Mouse (Mus musculus) c-Kit-negative CD71-positive TER-119-positive erythroid progenitor cells, embryonic 14.5 days (primary cell): ENCODE data around the gene Tbl1xr1.

Source experiments
- DNase-seq: peaks from one replicate; pipeline ENCODE4 v3.0.0-alpha.2; 2013; ENCODE audit warnings: low read depth, low spot score

Tbl1xr1 gene

DNA sequence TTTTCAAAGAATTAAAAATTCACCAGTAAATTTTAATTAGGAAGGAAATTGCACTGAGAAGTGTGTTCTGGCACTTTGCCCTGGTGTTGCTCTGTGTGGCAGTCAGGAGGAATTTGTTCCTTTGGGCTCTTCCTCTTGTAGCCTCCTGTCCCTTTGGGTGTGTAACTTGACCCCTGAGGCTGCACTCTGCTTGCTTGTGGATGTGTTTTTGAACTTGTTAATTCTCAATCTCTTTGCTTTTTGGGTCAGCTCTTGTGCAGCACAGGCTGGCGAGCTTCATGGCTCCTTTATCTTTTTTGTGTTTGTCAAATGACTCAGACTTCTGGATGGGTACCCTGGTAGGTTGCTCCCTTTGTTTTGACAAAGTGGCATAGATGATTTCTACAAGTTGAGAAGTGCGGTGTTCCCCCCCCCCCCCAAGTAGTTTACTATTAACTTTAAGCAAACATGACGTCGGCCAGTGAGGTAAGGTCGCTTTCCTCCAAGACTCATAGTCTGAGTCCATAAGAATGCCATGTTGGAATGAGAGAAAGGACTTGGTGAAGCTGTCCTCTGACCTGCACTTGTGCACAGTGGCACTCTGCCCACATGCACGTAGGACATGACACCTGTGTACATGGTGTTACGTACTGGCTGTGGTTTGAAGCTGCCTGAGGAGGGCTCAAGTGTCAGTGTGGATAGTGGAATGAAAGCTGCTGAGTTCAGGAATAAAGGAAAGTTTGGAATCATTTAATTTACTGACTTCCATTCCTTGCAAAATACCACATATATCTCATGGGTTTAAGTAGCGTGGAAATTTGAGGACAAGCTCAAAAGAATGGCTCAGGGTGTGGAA lies 14.2 kb downstream of the Tbl1xr1 start:
- DNase-seq: no peak

DNA sequence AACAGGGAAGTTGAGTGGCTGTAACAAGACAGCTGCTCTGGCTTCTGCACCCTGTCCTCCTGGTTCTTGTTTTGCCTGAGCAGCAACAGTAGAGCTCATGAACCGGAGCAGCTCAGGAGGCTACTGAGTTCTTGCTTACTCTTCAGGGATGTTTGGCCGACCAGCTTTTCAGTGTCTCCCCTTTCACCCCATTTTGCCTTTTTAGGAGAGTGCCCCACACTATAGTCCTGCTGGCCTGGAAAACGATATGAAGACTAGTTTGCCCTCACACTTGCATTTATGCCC lies 14.8 kb downstream of the Tbl1xr1 start:
- no peak for DNase-seq

DNA sequence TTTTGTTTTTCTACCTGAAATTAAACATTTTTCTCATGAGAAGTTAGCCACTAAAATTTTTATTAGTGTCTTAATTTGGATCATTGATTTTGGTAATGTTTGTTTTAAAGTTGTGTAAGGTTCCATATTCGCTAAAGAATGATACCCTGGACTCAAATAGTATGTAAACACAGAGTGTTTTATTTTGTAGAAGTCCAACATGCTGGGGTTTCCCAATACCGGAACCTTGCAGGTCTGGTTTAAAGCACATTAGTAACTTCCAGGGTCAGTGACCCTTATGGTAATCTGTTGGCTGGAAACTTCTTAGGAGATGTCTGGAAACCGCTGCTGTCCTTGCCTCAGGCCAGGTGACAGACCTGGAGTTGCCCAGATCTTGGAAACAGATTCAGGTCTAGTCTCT lies 15.2 kb downstream of the Tbl1xr1 start:
- no peak for DNase-seq

DNA sequence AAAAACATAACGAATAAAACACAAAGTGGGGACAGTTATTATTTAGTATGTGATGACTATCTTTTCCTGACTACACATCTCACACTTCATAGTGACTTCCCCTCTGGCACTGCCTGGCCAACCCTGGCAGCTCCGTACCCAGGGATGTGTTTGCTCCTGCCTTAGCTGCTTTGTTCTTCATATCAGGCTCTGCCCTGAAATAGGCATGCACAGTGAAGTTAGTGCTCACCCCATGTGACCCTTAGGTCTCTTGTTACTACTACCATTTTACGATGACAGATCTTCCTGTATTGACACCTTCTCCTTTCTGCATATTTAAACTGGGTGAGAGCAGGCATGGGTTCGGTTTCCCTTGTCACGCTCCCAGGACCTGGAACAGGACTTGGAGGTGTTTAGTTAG lies 16.3 kb downstream of the Tbl1xr1 start:
- DNase-seq: no peak

DNA sequence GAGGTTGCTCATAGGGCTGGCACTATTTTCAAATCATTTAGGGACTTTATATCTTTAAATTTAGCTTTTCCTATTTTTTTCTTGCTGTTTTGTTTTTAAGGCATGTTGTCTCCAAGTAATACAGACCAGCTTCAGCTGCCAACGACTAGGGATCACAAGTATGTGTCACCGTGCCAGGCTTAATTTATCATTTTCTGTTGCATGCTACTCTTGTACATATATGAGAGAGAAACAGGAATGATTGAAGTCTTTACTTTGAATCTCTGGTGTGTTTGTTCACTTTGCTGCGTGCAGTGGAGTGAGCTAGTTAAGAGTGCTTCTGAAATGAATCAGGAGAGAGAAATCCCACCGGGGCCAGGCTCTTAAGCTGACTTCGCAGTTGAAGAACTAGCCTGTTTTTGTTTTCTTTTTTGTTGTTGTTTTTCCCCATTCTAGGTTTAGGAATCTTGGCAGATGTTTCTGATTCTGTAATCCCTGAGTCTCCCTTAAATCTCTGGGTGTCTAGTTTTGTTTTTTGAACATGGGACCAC lies 27.6 kb downstream of the Tbl1xr1 start:
- DNase-seq: no peak

DNA sequence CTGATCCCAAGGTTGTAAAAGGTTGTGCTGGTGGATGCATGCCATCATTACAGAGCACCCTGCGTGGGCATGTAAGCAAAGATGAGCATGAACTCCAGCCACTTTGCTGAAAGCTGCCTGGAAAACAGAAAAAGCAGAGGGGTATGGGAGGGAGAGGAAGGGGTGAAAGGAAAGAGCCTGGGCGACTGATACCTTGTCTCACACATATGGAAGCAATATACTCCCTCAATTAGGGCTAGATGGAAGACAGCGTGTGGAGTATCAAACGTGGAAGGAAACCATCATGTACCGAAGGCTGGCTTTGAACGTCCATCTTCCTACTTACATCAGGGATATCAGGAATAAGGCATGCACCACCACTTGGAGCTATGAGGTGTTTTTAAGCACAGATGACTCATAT lies 29.0 kb downstream of the Tbl1xr1 start:
- DNase-seq: no peak

DNA sequence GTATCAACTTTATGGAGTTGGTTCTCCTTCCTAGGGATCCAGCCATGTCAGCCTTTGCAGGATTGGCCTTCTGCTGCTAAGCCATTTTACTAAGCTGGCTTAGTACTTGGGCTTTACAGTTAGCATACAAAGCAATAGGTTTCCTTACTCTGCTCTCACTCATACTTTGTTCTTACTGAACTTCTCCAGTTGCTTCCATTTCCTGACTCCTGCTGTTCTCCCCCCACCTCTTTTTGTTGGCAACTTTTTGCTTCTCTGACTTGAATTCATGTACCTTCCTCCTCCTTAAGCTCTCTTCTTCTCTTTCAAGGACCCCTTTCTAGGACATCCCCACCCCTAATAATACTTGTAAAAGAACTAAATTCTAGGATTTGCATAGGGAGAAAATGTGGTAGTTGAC lies 31.6 kb downstream of the Tbl1xr1 start:
- DNase-seq: no peak

DNA sequence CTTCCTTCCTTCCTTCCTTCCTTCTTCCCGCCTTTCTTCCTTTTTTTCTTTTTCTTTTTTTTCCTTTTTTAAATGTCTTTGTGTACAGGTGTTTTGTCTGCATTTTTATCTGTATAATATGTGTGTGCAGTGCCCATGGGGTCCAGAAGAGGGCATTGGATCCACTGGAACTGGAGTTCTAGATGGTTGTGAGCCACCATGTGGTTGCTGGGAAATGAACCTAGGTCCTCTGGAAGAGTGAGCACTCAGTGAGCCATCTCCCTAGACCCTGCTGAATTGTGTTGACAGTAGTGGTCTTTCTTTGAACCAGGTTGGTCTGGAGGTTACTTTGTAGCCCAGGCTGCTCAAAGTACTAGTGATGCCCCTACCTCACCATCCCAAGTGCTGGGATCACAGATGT lies 33.2 kb downstream of the Tbl1xr1 start:
- no peak for DNase-seq

DNA sequence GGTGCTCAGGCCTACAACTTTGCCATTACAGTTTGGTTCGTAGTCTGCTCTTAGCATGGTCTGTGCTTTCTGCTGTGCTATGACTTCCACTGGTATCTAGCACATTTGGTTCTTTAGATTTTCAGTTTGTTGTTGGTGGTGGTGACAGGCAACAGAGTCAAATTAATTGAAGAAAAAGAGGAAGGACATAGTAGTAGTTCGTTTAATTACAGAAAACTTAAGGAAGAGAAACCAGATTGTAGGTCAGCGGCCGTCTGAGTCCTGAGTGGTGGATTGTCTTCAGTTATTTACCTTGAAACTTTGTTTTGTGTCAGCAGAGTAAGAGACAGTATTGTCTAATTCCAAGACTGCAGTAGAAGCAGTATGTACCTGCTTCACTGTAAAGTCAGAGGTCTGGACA lies 37.3 kb downstream of the Tbl1xr1 start:
- DNase-seq: no peak

DNA sequence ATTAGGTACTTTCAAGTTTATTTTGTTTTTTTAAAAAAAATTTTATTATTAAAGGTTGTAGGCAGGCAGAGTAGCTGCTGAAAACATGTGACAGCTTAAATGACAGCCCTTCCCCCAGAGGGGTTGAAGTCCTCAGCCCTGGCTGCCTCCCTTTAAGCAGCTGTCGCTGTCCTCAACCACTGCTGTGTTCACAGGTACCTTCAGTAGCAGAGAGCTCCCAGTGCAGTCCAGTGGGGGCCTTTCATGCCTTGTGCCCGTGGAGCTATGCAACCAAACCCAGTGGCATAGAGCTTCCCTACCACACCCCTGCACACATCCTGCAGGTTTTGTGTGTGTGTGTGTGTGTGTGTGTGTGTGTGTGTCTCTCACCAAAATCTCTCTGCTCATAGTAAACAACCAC lies 38.8 kb downstream of the Tbl1xr1 start:
- no peak for DNase-seq

DNA sequence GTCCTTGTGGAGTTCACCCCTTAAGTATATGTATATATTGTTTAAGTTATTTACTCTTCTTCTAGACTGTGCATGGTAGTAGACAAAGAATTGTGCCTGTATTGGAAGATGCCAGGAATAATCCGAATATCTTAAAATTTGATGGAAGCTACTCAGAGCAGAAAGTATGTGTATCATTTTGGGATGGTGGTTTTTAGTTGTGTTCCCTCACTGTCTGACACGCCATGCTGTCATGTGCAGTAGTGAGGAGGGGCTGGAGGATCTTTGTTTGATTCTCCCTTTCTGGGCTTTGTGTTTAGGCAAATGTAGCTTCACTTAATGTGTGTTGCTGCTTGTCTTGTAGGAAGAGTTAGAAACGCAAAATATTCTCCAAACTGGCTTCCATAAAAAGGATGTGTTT lies 39.2 kb downstream of the Tbl1xr1 start:
- DNase-seq: no peak

DNA sequence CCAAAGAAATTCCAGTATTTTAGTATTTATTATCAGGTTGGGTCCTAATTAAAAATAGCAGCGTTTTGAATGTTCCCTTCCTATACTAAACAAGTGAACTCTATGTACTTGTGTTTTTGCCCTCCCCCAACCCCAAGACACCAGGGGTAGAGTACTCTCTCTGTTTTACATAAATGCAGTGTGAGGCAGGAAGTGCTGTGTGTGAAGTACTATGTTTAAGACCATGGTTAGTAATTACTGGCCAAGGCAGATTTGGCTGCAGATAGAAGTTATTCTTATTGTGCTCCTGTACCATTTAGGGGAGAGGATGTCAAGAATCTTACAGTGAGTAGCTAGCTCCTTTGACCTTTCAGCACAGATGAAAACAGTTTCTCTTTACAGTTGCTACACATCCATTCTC lies 39.7 kb downstream of the Tbl1xr1 start:
- DNase-seq: no peak

DNA sequence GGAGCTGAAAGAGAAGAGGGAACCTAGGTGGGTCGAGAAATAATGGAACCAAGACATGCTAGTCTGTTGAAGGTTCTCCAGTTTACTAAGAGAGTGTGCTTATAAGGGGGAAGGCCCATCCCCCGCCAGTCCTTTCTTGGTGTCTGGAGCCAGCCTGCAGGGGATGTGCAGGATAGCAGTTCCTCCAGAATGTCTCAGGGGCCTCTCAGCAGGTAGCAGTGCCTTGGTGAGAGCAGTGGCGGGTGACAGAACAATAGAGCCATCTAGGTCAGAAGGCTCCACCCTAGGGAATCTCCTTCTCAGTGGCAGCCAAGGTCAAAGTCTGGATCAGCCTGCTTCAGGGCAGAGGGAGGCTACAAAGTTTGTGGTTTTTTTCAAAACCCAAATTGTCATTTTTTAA lies 45.3 kb downstream of the Tbl1xr1 start:
- DNase-seq: no peak

DNA sequence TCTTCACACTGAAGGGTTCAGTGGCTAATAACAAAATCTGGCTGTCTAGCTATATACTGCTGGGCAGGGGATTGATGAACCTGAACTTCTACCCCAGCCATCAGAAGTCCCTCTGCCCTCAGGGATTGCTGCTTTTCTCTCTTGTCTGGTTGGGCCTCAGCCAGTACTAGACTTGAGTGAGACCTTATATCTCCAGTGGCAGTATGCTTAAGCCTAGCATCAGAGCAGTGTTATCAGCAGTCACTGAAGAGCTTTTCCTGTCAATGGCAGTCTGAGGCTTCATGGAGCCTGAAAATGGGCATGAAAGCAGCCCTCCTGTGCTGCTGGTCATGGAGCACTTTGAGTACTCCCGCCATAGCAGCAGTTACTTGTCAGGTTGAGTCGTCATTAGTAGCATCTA lies 46.7 kb downstream of the Tbl1xr1 start:
- no peak for DNase-seq

DNA sequence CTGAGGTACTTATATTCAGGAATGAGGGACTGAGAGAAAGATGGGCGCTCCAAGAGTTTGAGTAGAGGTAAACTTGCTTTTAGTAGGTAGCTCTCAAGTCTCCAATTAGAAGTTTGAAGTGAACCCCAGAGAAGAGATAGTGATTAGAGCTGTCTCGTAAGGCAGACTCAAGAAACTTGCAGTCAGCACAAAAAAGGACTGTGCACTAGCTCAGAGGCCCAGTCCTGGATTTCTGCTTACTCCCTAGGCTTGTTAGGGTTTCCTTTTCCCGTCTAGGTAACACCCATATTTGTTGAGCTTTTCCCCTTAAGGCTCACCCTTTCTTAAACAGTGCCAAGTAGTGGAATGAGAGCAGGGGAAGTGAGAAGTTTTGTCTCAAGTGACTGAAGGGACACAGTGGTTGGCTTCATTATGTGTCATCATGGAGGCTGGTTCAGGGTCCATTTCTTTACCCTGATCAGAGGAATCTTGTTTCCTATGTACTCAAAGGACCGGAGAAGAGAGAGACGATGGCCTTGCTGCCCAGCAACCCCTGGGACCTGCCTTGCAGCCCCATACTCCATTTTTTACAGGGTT lies 49.9 kb downstream of the Tbl1xr1 start:
- no peak for DNase-seq

DNA sequence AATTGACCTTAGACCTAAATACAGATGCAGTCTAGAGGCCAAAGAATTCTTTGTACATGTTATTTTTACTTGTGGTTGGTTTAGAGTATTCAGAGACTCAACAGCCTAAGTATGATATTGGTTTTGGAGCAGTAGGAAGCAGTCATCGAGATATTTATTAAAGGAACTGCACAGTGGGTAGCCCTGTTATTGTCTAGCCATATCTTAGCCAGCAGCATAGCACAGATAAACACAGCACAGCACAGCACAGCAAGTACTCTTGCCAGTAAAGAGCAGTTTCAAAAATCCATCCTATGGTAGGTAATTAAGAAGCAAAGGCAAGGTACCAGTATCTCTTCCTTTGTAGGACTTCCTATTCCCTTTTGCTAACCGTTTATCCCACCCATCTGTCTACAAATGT lies 54.8 kb downstream of the Tbl1xr1 start:
- DNase-seq: no peak

DNA sequence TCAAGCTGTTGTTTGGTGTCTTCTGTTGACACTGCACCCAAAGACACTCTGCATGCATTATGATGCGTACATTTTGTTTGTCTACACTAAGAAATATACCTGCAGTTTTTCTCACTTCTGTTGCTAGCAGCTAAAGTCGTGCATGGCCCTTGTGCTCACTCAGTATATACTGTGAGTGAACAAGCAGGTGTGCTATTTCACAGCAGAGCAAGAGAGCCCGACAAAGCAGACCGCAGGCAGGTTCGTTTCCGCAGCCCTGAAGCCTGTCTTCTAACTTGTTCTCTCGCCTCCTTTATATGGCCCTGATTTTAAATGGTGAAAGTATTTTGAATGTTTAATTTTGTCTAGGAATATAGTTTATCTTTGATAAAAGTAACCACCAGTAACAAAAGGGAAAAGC lies 57.2 kb downstream of the Tbl1xr1 start:
- DNase-seq: no peak

DNA sequence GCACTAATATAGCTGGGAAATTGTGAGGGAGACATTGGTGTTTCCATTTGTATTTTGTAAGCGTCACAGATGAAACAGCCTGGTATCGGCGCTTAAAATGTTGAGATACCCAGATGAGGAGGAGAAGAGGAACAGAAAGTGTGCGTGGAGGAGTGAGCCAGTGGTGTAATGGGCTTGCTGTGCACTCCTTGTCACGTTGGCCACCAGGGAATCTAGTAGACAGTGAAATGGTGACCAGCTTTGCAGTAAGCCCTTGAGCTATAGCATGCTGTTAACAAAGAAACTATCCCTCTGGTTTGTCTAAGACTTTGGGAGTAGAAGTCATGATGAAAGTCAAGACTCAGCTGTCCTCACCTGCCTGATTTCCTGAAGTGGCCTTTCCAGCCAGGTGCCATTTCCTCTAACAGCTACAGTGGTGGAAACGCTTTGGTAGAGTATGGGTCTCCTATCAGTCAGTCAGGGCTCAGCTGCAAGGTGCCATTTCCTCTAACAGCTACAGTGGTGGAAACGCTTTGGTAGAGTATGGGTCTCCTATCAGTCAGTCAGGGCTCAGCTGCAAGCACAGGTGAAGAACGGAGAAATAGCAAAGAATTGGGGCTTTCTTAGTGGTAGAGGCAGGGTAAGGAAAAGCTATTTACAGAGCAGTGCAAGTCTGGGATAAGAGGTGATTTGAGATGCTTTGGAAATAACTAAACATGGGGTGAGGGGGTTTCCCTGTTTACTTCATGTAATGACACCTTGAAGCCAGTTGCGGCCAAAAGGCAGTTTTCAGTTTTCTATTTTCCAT lies 61.5 kb downstream of the Tbl1xr1 start:
- no peak for DNase-seq

DNA sequence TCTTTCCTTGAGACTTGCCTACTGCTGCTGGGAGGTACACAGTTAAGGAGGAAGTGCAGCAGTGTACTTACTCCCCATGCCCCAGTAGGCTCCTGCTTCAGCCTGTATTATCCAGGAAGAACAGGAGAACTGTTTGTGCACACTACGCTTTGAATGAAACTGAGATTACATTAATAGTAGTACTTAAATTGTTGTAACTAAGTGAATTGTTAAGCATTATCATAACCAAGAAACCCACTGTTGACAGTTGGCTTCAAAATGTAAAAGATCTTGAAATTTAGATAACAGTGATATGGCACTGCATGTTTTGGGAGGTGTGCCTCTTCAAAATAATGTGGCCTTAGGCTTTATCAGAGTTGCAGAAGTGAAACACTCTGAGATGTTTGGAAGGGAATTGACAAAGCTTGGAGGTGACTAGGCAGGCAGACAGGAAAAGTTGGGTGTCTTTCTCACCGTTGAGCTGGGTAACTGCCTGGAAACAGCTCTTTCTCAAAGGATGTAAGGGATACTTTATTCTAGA lies 62.2 kb downstream of the Tbl1xr1 start:
- DNase-seq: no peak

DNA sequence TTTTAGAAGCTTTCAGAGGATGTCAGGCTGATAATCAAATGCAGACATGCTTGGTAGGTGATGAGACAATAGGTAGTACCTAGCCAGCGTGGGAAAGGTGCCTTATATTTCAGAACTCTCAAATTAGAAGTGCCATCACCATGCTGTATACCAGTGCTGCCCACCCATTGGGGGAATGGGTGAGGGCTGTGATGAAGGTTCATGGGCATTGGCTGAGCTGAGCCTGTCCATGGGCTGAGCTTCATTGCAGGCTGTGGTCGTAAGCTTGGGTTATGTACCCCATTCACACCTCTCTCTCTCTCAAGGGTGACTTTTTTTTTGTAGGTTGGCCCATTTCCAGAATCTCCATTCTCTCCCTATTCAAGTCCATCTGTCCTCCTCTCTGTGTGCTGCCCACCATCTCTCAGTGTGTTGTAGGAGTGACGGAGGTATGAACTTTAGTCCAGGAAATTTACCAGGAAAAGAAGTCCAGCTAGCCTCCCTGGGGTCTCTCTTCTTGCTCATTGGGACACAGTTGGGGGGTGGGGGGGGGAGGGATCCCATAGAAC lies 63.7 kb downstream of the Tbl1xr1 start:
- DNase-seq: no peak

DNA sequence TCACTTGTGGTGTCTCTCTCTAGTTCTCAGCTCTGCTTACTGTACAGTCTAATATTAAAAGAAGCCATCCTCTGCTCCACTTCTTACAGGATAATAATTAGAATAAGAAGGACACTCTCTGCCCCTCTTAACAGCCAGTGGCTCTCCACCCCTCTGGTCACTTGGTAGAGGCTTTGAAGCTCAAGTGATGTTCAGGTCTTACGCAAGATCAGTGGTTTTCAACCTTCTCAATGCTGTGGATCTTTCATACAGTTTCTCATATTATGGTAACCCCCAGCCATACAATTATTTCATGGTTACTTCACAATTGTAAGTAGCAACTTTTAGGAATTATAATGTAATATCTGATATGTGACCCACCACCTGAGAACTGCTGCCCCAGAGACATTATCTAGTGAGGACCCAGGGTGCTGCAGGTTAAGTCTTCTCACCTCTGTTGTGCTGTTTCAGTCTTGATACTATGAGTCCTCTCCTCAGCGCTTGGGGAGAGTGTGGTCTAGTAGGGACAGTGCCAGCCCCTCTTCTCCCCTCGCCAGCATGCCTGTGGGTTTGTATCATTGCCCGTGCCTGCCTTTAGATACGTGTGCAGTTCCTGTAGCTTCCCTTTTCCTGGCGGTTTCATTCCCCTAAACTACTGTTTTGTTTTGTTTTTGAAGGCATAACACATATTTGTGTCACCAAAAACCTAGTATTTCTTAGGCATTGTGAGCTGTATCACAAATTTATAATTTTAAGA lies 65.7 kb downstream of the Tbl1xr1 start:
- DNase-seq: no peak
